Mouse (Mus musculus) monocyte, adult 2 months (primary cell): ENCODE measurements at regions not wholly inside any gene's neighbourhood (a gene's known extent, or its start where the extent isn't known, plus 50 kb on each side); places are given as distances from the start of the nearest gene placed in this dataset.

Experiments used
- DNase-seq, 2 experiments: peaks; one replicate each; pipeline ENCODE4 v3.0.0; 2022; ENCODE audit warnings: low spot score in 2 of 2, low read depth in 1 of 2

DNA sequence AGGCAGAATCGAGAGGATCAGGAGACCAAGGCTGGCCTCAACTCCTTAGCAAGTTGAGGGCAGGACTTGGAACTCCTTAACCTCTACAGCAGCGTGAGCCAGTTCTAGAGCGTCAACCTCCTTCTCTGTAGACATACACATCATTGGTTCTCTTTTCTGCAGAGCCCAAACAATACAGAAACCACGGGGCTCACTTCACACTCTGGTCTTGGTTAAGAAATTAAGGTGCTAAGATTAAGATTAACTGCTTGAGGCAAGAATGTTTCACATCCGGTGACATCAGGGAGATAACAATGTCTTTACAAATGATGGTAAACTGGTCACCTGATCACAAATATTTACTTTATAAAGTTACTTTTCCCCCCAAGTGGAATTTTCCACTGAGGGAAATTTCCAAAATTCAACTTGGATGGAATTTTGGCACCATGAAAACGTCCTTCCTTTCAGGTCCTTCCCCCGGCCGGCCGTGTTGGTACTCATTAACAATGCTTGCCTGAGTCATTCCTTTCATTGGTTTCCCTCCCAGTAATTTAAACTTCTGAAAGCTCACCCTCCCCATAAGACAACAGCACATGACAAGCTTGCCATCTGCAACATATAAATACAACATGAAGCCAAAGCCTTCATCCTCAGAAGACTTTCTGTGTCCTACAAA, 77.3 kb upstream of the Kdm7a start:
- DNase-seq = no peak

DNA sequence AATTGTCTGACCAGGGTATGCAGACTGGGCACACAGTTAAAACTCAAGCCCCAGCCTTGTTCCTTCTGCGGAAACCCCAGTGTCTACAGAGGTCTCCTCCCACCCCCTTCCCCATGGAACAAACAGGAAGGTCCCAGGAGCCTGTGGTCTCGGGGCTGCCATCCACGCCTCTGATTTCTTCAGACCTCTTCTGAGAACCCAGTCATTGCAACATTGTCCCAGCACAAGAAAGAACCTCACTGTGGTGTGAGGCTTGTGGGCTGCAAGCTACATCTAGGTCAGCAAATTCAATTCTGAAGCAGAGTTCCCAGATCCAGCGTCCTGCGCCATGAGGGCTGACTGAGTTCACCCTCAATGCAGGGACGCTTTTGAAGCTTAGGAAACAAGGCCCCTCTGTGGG, 71.7 kb upstream of the Kdm7a start:
- DNase-seq = peak; percentile 54 to 55

DNA sequence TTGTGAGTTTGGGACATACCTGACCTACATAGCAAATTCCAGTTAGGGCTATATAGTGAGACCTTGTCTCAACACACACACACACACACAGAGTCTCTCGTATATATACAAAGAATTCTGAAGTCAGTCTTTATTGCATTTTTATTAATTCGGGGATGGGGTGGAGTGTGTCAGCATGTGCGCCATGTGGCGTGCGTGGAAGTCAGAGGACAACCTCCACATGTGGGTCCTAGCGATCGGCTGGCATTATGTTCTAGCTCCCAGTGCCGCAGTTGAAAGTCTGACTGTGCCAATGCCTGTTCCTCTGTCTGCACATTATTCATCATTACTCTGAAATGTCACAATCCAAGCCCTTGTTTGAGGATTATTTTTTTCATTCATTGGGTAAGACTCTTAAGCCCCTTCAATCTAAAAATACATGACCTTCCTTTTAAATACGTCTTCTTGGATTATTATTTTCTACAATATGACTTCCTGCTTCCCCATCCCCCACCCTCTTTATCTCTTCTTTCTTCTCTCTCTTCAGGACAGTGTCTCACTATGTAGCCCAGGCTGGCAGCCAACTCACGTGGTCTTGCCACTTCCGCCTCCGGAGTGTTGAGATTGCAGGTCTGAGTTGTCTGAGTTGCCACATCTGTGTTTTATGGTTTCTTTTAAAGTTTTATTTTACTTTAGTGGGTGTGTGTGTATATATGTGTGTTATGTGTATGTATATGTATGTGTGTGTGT, 68.3 kb upstream of the Kdm7a start:
- peak; percentile 27 to 33 for DNase-seq

DNA sequence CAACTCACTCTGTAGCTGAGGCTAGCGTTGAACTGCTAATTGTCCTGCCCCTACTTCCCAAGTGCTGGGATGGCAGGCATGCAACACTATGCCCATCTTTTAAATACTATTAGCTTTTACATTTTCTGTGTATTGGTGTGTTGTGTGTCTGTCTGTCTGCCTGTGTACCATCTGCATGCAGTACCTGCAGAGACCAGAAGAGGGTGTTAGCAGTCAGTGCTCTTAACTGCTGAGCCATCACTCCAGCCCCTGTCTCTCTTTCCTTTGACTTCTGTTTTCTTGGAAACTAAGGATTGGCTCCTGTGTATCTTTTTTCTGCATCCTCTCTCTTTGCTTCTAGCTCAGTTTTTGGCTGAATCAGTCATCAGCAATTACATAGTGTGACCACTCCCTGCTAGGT, 66.8 kb upstream of the Kdm7a start:
- DNase-seq = no peak

DNA sequence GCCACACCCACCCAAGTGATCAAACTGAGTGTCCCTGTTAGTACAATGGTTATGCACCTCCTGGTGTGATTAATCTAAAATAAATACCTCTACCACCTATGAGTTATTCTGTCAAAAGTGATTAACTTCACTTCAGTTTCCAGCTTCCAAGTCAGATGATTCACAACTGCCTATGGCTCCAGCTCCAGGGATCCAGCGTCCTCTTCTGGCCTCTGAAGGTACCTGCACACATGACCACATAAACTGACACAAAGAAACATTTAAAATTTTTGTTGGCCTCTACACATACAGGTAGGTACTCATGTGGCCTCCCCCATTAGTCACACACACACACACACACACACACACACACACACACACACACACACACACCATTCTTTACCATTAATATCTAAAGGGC, 63.9 kb upstream of the Kdm7a start:
- DNase-seq = no peak

DNA sequence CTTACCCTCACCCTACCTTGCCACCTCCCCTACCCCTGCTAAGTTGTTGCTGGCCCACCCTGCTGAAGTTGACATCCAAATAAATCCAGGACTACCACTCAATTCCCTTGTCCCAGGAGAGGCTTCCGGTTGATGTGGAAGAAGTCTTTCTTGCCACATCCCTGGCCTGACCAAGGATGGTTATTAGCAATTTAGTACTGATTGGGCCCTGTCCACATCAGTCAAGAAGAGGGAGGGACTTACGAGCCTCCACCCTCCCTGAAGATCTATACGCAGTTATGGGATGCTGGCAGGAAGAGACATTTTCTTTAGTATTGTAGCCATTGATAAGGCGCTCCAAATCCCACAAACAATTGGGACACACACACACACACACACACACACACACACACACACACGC, 63.1 kb upstream of the Kdm7a start:
- no peak for DNase-seq

DNA sequence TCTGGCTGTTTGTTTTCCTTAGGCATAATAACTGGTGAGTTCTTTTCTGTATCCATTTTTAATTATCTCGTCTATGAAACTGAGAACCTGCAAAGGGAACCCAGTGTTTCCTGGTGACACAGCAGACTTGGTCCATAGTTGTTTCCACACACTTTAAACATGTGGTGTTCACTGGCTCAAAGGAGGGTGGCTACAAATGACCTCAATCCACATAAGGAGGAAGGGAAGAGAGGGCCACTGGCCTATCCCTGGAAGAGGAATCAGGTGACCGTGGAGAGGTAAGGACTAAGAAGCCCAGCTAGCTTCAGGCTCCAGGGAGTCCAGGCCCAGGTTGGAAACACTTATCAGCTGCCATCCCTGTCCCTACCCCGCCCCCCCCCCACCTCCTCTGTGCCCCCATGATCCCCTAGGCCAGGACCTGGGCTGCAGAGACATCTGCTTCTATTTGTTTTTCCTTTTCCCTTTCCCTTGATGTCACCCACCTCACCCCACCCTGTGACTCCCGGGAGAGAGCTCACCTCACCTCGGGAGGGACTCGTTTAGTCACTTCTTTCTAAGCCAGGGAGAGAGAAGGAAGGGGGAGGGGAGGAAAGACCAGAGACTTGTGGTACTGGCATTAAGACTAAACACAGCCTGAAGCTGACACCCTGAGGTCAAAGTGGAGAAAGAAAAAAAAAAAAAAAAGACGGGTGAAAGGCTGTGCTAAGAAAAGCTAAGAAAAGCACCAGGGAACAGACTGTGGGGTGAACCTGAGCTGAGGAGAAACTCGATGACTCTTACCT, 62.2 kb upstream of the Kdm7a start:
- no peak for DNase-seq

DNA sequence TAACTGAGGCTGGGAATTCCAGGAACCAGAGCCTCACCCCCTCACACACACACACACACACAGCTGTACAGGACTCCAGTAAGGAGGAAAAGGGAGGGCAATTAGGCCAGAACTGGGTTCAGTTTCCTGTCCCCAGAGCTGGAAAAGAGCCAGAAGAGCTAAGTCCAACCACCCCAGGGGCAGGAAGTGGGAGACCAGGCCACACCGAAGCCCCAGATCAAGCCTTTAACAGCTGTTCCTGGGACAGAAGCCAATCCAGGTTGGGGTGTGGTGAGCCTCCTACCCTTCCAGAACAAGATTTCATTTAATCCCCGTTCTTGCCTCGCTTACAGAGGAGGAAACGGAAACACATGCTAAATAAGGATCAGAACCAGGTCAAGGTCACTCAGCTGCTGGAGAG, 58.1 kb upstream of the Kdm7a start:
- DNase-seq = no peak

DNA sequence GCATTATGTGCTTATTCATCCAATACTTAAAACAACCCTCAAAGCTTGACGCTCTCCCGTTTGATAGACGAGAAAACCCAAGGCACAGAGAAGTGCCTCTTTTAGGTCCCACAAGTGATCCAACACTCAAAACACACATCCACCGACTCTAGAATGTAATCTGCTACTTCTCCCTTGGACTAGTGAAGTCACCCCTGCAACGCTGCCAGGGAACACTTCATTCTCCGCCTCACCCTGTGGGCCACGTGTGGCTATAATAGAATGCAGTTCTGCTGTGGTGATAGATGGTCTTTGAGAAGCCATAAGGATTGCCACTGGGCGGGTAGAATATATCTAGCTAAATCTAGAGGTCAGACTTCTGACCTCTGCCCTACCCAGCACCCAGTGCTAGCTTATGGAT, 57.0 kb upstream of the Kdm7a start:
- no peak for DNase-seq

DNA sequence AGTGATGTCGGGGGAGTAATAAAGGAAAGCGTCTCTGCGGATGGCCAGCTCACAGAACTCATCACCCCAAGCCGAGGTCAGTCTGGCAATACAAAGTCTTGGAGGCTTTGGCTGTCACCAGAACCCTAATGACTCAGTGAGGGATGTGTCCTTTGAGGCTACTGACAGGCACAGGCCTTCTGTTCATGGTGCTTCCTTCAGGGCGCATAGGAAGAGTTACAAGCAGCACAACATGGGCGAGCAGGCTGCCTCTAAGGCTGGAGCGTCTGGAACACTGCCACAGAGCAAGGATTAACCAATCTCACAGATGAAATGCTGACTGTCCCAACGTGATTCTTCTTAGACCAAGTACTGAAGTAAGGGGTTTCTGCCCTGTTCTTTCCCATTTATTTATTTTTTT, 55.4 kb upstream of the Kdm7a start:
- no peak for DNase-seq

DNA sequence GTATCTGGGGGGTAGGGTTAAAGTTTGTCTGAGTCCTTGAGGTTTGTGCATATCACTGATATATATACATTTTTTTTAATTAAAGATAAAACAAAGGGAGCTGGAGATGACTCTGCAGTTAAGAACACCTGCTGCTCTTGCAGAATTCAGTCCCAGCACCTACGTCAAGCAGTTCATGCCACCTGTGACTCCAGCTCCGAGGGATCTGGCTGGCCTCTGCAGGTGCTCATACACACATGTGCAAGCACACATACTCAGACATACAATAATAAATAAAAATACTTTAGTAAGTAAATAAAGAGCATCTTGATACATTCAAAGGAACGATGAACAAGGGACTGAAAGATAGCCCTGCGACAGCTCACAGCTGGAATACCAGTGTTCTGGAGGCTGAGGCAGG, 53.9 kb upstream of the Kdm7a start:
- no peak for DNase-seq

DNA sequence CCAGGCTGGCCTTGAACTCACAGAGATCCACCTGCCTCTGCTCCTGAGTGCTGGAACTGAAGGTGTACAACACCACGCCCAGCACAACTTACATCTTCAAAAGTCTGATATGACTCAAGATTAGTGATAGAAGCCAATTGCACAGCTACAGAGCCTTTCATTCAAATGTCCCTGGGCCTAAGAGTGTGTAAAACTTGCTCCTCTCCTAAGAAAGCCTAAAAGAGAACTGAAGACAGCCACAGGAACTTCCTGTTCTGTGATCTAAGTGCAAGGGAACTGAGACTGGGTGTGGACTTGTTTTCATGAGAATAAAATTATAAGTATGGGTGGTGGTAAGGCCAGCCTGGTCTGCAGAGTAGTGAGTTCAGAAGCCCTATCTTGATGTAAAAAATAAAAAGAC, 52.5 kb upstream of the Kdm7a start:
- DNase-seq = no peak

DNA sequence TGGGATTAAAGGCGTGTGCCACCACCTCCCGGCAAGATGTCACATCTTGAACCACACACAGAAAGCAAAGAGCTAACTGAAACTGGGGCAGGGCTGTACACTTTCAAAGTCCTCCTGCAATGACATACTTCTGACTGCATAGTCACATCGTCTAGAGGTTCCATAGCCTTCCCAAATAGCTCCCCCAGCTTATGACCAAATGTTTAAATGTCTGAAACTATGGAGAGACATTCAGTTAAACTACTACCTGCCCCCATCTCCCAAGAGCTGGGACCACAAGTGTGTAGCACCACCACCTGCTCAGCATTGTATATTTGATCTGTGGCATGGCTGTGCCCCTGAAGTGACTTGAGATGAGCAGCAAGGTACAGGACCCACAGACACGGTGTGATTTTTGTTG, 52.1 kb upstream of the Kdm7a start:
- DNase-seq = no peak

DNA sequence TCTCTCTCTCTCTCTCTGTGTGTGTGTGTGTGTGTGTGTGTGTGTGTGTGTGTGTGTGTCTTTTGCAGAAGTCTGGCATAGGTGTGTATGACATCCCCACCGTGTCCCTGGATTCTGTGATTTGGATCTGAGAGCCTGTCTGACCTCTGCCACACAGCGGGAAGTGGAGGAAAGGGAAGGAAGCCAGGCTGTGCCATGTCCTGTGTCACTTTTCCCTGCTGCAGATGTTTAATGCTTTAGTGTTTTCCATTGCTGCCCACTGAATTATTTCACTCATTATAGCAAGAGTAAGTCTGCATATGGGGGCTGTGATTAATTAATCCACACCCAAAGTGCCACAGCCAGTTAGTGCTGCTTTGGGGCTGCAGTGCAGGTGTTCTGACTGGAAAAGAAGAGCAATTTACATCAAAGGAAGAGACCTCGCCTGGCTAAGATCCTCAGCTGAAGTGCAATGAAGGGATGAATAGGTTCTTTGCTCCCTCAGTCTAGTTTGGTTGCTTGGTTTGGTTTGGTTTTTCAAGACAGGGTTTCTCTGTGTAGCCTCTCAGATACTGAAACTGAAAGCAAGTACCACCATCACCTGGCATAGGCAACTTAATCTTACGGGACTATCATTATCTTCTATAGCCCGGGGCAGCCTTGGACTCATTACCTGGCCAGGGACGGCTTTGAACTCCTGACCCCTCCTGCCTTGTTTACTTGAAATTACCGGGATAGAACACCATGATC, 51.2 kb upstream of the Kdm7a start:
- no peak for DNase-seq

DNA sequence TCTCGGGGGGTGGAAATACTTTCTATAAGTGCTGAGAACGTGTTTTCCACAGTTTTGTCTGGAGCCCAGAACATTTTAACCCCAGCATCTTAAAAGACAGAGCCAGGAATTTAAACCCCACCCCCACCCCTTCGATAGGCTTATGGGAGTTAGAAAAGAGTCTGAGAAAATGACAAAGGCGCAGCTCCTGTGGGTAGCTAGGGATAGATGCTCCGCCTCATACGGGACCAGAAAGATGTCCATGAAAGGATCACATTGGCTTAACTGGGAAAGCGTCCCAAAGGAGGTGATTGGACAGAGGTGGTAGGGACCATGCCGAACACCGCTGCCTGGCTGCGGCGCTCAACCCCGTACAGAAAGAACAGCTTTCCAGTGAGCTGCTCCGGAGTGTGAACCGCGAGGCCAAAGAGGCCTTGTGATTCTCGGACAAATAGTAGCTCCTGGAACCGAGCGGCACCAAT, 50.6 kb upstream of the Kdm7a start:
- DNase-seq = no peak

DNA sequence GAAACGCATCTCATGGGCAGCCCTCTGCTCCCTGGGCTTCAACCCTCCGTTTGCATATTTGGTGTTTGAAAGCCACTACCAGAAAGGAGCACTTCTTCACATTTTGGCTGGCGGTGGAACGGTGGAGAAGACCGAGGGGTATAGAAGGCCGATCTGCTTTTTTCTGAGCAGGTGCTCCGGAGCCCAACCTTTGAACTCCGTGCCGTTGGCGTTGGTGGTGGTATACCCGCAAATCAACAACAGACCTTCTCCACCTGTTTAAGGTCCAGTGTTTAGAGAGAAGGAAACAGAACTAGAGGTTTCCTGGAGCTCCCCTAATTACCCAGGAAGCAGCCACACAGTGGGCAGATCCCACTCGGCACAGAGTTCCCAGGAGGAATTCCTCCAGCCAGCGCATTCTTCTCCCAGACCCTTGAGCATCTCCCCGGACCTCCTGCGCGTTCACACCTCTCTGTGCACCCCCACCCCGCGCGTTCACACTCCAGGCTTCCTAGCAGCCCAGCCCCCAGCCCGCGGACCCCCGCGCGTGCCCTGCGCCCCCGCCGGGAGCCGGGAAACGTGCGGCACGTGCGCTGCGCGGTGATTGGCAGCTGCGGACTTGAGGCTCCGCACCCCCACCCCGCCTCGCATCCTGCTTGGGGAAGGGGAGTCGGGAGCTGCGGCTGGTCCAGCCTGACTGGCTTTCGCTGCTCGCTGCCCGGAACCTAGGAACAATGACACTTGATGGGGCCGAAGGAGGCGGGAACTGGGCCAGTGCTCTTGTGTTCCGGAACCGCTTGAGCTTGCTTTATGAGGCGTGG, 49.9 kb upstream of the Kdm7a start:
- DNase-seq = no peak
